ENCODE assay signal across 8 mouse cellular contexts in the genomic region with DNA sequence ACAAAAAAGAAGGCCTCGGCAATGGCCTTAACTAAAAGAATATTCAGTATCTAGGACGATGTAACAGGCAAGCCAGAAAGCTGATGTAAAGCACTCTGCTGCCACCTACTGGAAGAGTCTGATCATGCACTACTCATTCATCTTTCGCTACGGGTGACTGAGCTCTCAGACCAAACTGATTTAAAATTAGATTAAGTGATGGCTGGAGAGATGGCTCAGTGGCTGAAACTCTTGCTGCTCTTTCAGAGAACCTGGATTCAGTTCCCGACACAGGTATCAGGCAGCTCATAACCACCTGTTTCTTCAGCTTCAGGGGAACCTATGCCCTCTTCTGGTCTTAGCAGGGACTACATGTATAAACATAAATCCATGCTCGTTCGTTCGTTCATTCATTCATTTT. TPM values are rescaled to one million over a fixed set of nuclear protein-coding genes. Genes with fewer than 3 reads are reported as not detected.
DNase-seq lines count a peak whose midpoint lies in the region; ATAC-seq lines count a peak whose summit lies in the region.

No protein-coding gene starts in this region.

- H3K4me3 ChIP-seq in embryonic facial prominence, embryonic 10.5 days: no peak overlapping the region
- peak overlapping the region; percentile 39 for H3K4me3 ChIP-seq in intestine, embryonic 16.5 days (ENCODE audit: low read length)
- H3K4me3 ChIP-seq in midbrain, embryonic 13.5 days (replicated peaks): no peak overlapping the region

- H3K36me3 ChIP-seq in embryonic facial prominence, embryonic 10.5 days (replicated peaks): peaks cover 55% of the 10 kb centered on the region
- no peaks in the 10 kb centered on the region for H3K36me3 ChIP-seq in intestine, embryonic 16.5 days (ENCODE audit: control insufficient read depth, insufficient read depth, low read length)
- H3K36me3 ChIP-seq in midbrain, embryonic 13.5 days: peaks cover 26% of the 10 kb centered on the region

- H3K9me3 ChIP-seq in embryonic facial prominence, embryonic 10.5 days: no peaks in the 10 kb centered on the region
- H3K9me3 ChIP-seq in intestine, embryonic 16.5 days (ENCODE audit: control insufficient read depth, low read length): no peaks in the 10 kb centered on the region
- no peaks in the 10 kb centered on the region for H3K9me3 ChIP-seq in midbrain, embryonic 13.5 days

- 22% methylated on average over 8 of the region's 8 CpGs for WGBS in embryonic facial prominence, embryonic 10.5 days
- WGBS in intestine, embryonic 16.5 days: 17% methylated on average over 8 of the region's 8 CpGs
- 21% methylated on average over 8 of the region's 8 CpGs for WGBS in midbrain, embryonic 13.5 days

- intact Hi-C loops in left cerebral cortex, postnatal 4 days (cut with DNase I): loop anchor here (2.0 to 5.0 kb wide), 3 partner anchors 229 to 559 kb away; no protein-coding TSS in a partner anchor

- H3K4me1 ChIP-seq in embryonic facial prominence, embryonic 10.5 days: no peaks in the 10 kb centered on the region
- H3K4me1 ChIP-seq in intestine, embryonic 16.5 days (ENCODE audit: control insufficient read depth, insufficient read depth, low read length): peaks cover 9% of the 10 kb centered on the region; the same call in 1 of the 2 replicates
- H3K4me1 ChIP-seq in midbrain, embryonic 13.5 days (replicated peaks): no peaks in the 10 kb centered on the region

- ATAC-seq in intestine, embryonic 16.5 days: peak; percentile 58
- no peak for ATAC-seq in midbrain, embryonic 13.5 days

- H3K4me2 ChIP-seq in intestine, embryonic 16.5 days (ENCODE audit: low read depth, low read length): peak overlapping the region; percentile 47
- peak overlapping the region; percentile 34; the same call in 1 of the 2 replicates for H3K4me2 ChIP-seq in midbrain, embryonic 13.5 days (replicated peaks)

- H3K27ac ChIP-seq in embryonic facial prominence, embryonic 10.5 days (replicated peaks): no peak overlapping the region
- no peak overlapping the region for H3K27ac ChIP-seq in intestine, embryonic 16.5 days (ENCODE audit: low read length)
- H3K27ac ChIP-seq in midbrain, embryonic 13.5 days: no peak overlapping the region

- DNase-seq in 3134 (ENCODE audit: extremely low read depth, insufficient read length, low spot score): peak; percentile 44
- DNase-seq in adrenal gland, postnatal 10 days: peak; percentile 86
- DNase-seq in embryonic facial prominence, embryonic 10.5 days (ENCODE audit: low spot score): peak; percentile 77
- peak; percentile 20 for DNase-seq in gonadal fat pad, adult 2 months (ENCODE audit: low read depth)
- DNase-seq in left cerebral cortex, postnatal 4 days: peak; percentile 75
- peak; percentile 63 for DNase-seq in spleen, adult 12 weeks (ENCODE audit: low spot score)

- H3K9ac ChIP-seq in intestine, embryonic 16.5 days (ENCODE audit: low read depth, low read length): no peak overlapping the region
- H3K9ac ChIP-seq in midbrain, embryonic 13.5 days (replicated peaks): no peak overlapping the region

- H3K27me3 ChIP-seq in embryonic facial prominence, embryonic 10.5 days (replicated peaks; ENCODE audit: low read depth, poor library complexity, severe bottlenecking): no peaks in the 10 kb centered on the region
- no peaks in the 10 kb centered on the region for H3K27me3 ChIP-seq in intestine, embryonic 16.5 days (replicated peaks; ENCODE audit: control insufficient read depth, insufficient read depth, low read length)
- no peaks in the 10 kb centered on the region for H3K27me3 ChIP-seq in midbrain, embryonic 13.5 days

RNA-seq across cellular contexts. Expression of gene Asb7, which starts 27.8 kb away (rescaled TPM):
- 10 to 100 TPM; 18.6 to 19.8 TPM for total RNA-seq in adrenal gland, postnatal 10 days (2021)
- polyA plus RNA-seq in embryonic facial prominence, embryonic 10.5 days (2016; fragmentation: Nextera tagmentation; extraction: Ambion mirVana): 18.2 and 20.1 TPM in 2 replicates
- 7.2 and 7.3 TPM in 2 replicates for polyA plus RNA-seq in gonadal fat pad, adult 2 months (2012; rRNA removed)
- polyA plus RNA-seq in intestine, embryonic 16.5 days (2015; fragmentation: Nextera tagmentation; extraction: Ambion mirVana): 10.2 and 10.3 TPM in 2 replicates
- 10 to 100 TPM; 18.8 to 24.2 TPM for total RNA-seq in left cerebral cortex, postnatal 4 days (2021)
- polyA plus RNA-seq in midbrain, embryonic 13.5 days (2015; fragmentation: Nextera tagmentation; extraction: Ambion mirVana): 17.1 and 18.9 TPM in 2 replicates

RNA-seq across cellular contexts. Expression of gene Lins1, which starts 28.1 kb away (rescaled TPM):
- total RNA-seq in adrenal gland, postnatal 10 days (2021): 1 to 10 TPM; 7.1 to 7.3 TPM
- 21.8 and 24.3 TPM in 2 replicates for polyA plus RNA-seq in embryonic facial prominence, embryonic 10.5 days (2016; fragmentation: Nextera tagmentation; extraction: Ambion mirVana)
- polyA plus RNA-seq in gonadal fat pad, adult 2 months (2012; rRNA removed): 13.2 and 16.1 TPM in 2 replicates
- 10.7 and 11.1 TPM in 2 replicates for polyA plus RNA-seq in intestine, embryonic 16.5 days (2015; fragmentation: Nextera tagmentation; extraction: Ambion mirVana)
- total RNA-seq in left cerebral cortex, postnatal 4 days (2021): 10 to 100 TPM; 19.6 to 21.3 TPM
- polyA plus RNA-seq in midbrain, embryonic 13.5 days (2015; fragmentation: Nextera tagmentation; extraction: Ambion mirVana): 20.2 and 20.4 TPM in 2 replicates

Comparison
In these comparisons a context has a peak if more than half of its experiments do, and no peak if none do; other contexts are left out.
1. DNase-seq: peak in every context shown above with its lines; median percentile 86 in adrenal gland, postnatal 10 days; 77 in embryonic facial prominence, embryonic 10.5 days; 75 in left cerebral cortex, postnatal 4 days; 63 in spleen, adult 12 weeks; 44 in 3134; 20 in gonadal fat pad, adult 2 months.